14 mouse cellular contexts compared by ENCODE assay signal in the genomic region with DNA sequence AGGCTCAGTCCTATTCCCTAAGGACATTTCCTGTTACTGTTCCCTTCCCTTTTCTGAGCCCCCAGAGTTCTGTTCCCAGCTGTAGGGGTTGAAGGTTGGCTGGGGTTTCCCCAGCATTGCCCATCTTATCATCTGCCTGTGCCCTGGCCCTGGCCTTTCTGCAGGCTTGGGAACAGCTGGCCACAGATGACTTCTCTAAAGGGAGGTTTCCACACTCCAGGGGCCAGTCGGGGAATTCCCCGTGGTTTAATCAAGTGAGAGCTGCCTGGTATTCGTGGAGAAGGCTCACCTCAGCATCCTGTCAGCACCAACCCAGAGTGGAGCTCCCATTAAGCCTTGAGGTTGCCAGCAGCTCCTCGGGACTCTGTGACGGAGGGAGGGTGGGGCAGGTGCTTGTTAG. TPM values are rescaled to one million over a fixed set of nuclear protein-coding genes. Genes with fewer than 3 reads are reported as not detected.
DNase-seq lines count a peak whose midpoint lies in the region; ATAC-seq and TF ChIP-seq lines count a peak whose summit lies in the region.
"Had no signal": no experiment of that assay in that cellular context is flagged by ENCODE, and none has a peak within 500 bp of the region (broad histone marks: within the 10 kb centered on the region; RNA-seq: fewer than 3 reads in every experiment).

No protein-coding gene starts in this region.

- ATAC-seq in embryonic facial prominence, embryonic 15.5 days (ENCODE audit: insufficient number of reproducible peaks, low FRiP score, low TSS enrichment, low read depth): 0 out of 2 replicates have a peak, but pooled peaks have one; percentile 13
- ATAC-seq in midbrain, postnatal 0 days (ENCODE audit: low FRiP score): no peak
- ATAC-seq: CD4-positive, CD25-positive, alpha-beta regulatory T cell, adult 4 months had no signal

- no peak for TF ChIP-seq RAD21 in MEL (IDR thresholded peaks at IDR 0.05; ENCODE audit: low read depth, low read length)

- H3K4me1 ChIP-seq in MEL (ENCODE audit: control insufficient read depth in 1 of 2, insufficient read depth in 2 of 2, low read length in 2 of 2): peaks cover 11 to 33% of the 10 kb centered on the region in 2 experiments
- H3K4me1 ChIP-seq in embryonic facial prominence, embryonic 15.5 days: no peaks in the 10 kb centered on the region
- H3K4me1 ChIP-seq in midbrain, postnatal 0 days (ENCODE audit: insufficient read depth, low read length): no peaks in the 10 kb centered on the region
- H3K4me1 ChIP-seq: hindbrain, embryonic 12.5 days had no signal

- H3K27ac ChIP-seq in MEL (ENCODE audit: control insufficient read depth, low read depth, low read length): peak overlapping the region; percentile 56
- H3K27ac ChIP-seq in embryonic facial prominence, embryonic 15.5 days (replicated peaks): no peak overlapping the region
- H3K27ac ChIP-seq in midbrain, postnatal 0 days (ENCODE audit: low read depth, low read length): no peak overlapping the region
- H3K27ac ChIP-seq: hindbrain, embryonic 12.5 days; left cerebral cortex, adult 2 months had no signal

- 76% methylated on average over 5 of the region's 5 CpGs for WGBS in embryonic facial prominence, embryonic 15.5 days
- 84% methylated on average over 5 of the region's 5 CpGs for WGBS in midbrain, postnatal 0 days

- H3K4me2 ChIP-seq in embryonic facial prominence, embryonic 15.5 days (replicated peaks): no peak overlapping the region
- H3K4me2 ChIP-seq in midbrain, postnatal 0 days (ENCODE audit: low read depth, low read length, poor library complexity, severe bottlenecking): no peak overlapping the region
- H3K4me2 ChIP-seq: hindbrain, embryonic 12.5 days had no signal

- no peaks in the 10 kb centered on the region for H3K79me2 ChIP-seq in MEL (ENCODE audit: control insufficient read depth, insufficient read depth, low read length, poor library complexity)

- peak; percentile 24 for DNase-seq in kidney, postnatal 10 days
- DNase-seq in kidney, adult 9 months: no peak
- no peak for DNase-seq in MEL (ENCODE audit: low read depth, low spot score)
- peak; percentile 20 for DNase-seq in lung, postnatal 36 days
- DNase-seq in midbrain, postnatal 0 days (ENCODE audit: low spot score): no peak
- no peak for DNase-seq in kidney, adult 18-20 months
- DNase-seq in thymus, postnatal 36 days: no peak
- DNase-seq: cerebellum, adult 9-10 months; kidney, adult 11 months had no signal

- TF ChIP-seq POLR2A in MEL (IDR thresholded peaks at IDR 0.05; ENCODE audit: control insufficient read depth in 1 of 2, insufficient read depth in 1 of 2, low read depth in 1 of 2, low read length in 2 of 2, poor library complexity in 1 of 2): no peak

- H3K36me3 ChIP-seq in MEL (ENCODE audit: control insufficient read depth in 1 of 2, insufficient read depth in 2 of 2, low read length in 2 of 2): peaks cover 0 to 29% of the 10 kb centered on the region in 2 experiments; a peak in 2 of 4 replicates
- peaks cover 72% of the 10 kb centered on the region for H3K36me3 ChIP-seq in embryonic facial prominence, embryonic 15.5 days
- peaks cover 47% of the 10 kb centered on the region for H3K36me3 ChIP-seq in midbrain, postnatal 0 days (ENCODE audit: insufficient read depth, low read length)

- H3K27me3 ChIP-seq in MEL (ENCODE audit: control insufficient read depth in 1 of 2, insufficient read depth in 2 of 2, low read length in 2 of 2): no peaks in the 10 kb centered on the region
- H3K27me3 ChIP-seq in embryonic facial prominence, embryonic 15.5 days: no peaks in the 10 kb centered on the region
- H3K27me3 ChIP-seq in midbrain, postnatal 0 days (ENCODE audit: insufficient read depth, low read length): no peaks in the 10 kb centered on the region
- H3K27me3 ChIP-seq: hindbrain, embryonic 12.5 days had no signal

- TF ChIP-seq EP300 in MEL (IDR thresholded peaks at IDR 0.05; ENCODE audit: low read depth in 1 of 2, low read length in 2 of 2): no peak

- H3K4me3 ChIP-seq in MEL (ENCODE audit: control insufficient read depth in 1 of 2, insufficient read depth in 1 of 2, low read depth in 2 of 2, low read length in 2 of 2): no peak overlapping the region
- H3K4me3 ChIP-seq in embryonic facial prominence, embryonic 15.5 days (replicated peaks): no peak overlapping the region
- H3K4me3 ChIP-seq in midbrain, postnatal 0 days (ENCODE audit: low read depth, low read length): no peak overlapping the region
- H3K4me3 ChIP-seq: hindbrain, embryonic 12.5 days; left cerebral cortex, adult 2 months; myocyte had no signal

- 0 out of 2 replicates have a peak overlapping the region, but pooled peaks have one; percentile 25 for H3K9ac ChIP-seq in MEL (ENCODE audit: control insufficient read depth, low read depth, low read length, poor library complexity, severe bottlenecking)
- no peak overlapping the region for H3K9ac ChIP-seq in embryonic facial prominence, embryonic 15.5 days
- H3K9ac ChIP-seq in midbrain, postnatal 0 days (replicated peaks; ENCODE audit: low read length, poor library complexity, severe bottlenecking): no peak overlapping the region
- H3K9ac ChIP-seq: hindbrain, embryonic 12.5 days had no signal

- TF ChIP-seq CTCF in MEL (IDR thresholded peaks at IDR 0.05 in 2 of 3, conservative IDR thresholded peaks at IDR 0.05 in 1 of 3; ENCODE audit: control insufficient read depth in 1 of 3, insufficient read depth in 1 of 3, low read depth in 2 of 3, low read length in 3 of 3, poor library complexity in 1 of 3, severe bottlenecking in 1 of 3): no peak
- no peak for TF ChIP-seq CTCF in midbrain, postnatal 0 days (IDR thresholded peaks at IDR 0.05)

- no peaks in the 10 kb centered on the region for H3K9me3 ChIP-seq in MEL (replicated peaks; ENCODE audit: insufficient read depth, low read length)
- H3K9me3 ChIP-seq in embryonic facial prominence, embryonic 15.5 days (replicated peaks): no peaks in the 10 kb centered on the region
- no peaks in the 10 kb centered on the region for H3K9me3 ChIP-seq in midbrain, postnatal 0 days (ENCODE audit: low read length)
- H3K9me3 ChIP-seq: hindbrain, embryonic 12.5 days had no signal

TF ChIP-seq in MEL, 35 proteins besides CTCF, POLR2A, EP300 and RAD21:
- TF ChIP-seq NELFE (IDR thresholded peaks at IDR 0.05; ENCODE audit: low read depth, low read length) (no peak), ZMIZ1 (IDR thresholded peaks at IDR 0.05; ENCODE audit: low read depth, low read length) (no peak), ZC3H11A (IDR thresholded peaks at IDR 0.05; ENCODE audit: low read depth, low read length) (no peak), NRF1 (IDR thresholded peaks at IDR 0.05; ENCODE audit: insufficient read depth, low read depth, low read length, poor library complexity, severe bottlenecking) (no peak), ETS1 (IDR thresholded peaks at IDR 0.05; ENCODE audit: low read depth, low read length) (no peak), SMC3 (IDR thresholded peaks at IDR 0.05; ENCODE audit: low read depth, low read length) (no peak)

RNA-seq across cellular contexts. Expression of gene Tspyl3, which starts 26.8 kb away (rescaled TPM):
- 4.0 and 4.3 TPM in 2 replicates for total RNA-seq in MEL (2012; rRNA removed)
- polyA plus RNA-seq in MEL (2012; ENCODE audit: insufficient read depth in 1 of 2, insufficient read length in 2 of 2, low read depth in 1 of 2, low replicate concordance in 2 of 2, missing spikeins in 1 of 2): 10 to 100 TPM in 1 of 2 experiments, 1 to 10 TPM in 1; 9.8 to 47.3 TPM
- polyA plus RNA-seq in embryonic facial prominence, embryonic 15.5 days (2015; fragmentation: Nextera tagmentation; extraction: Ambion mirVana): 16.0 and 16.5 TPM in 2 replicates
- 30.1 and 38.8 TPM in 2 replicates for total RNA-seq in midbrain, postnatal 0 days (2014; rRNA removed)
- 54.7 and 59.4 TPM in 2 replicates for polyA plus RNA-seq in midbrain, postnatal 0 days (2015; fragmentation: Nextera tagmentation; extraction: Ambion mirVana)

RNA-seq across cellular contexts. Expression of gene Tm9sf4, which starts 37.4 kb away (rescaled TPM):
- total RNA-seq in MEL (2012; rRNA removed): 16.1 and 16.8 TPM in 2 replicates
- polyA plus RNA-seq in MEL (2012; ENCODE audit: insufficient read depth in 1 of 2, insufficient read length in 2 of 2, low read depth in 1 of 2, low replicate concordance in 2 of 2, missing spikeins in 1 of 2): 100 to 1,000 TPM in 1 of 2 experiments, 10 to 100 TPM in 1; 29.8 to 269 TPM
- 83.9 and 99.6 TPM in 2 replicates for polyA plus RNA-seq in embryonic facial prominence, embryonic 15.5 days (2015; fragmentation: Nextera tagmentation; extraction: Ambion mirVana)
- total RNA-seq in midbrain, postnatal 0 days (2014; rRNA removed): 61.9 and 64.5 TPM in 2 replicates
- polyA plus RNA-seq in midbrain, postnatal 0 days (2015; fragmentation: Nextera tagmentation; extraction: Ambion mirVana): 72.2 and 84.2 TPM in 2 replicates

RNA-seq across cellular contexts. Expression of gene Plagl2, which starts 42.7 kb away (rescaled TPM):
- total RNA-seq in MEL (2012; rRNA removed): 5.9 and 6.0 TPM in 2 replicates
- 10 to 100 TPM in 1 of 2 experiments, not detected in 1; 34.4 TPM for polyA plus RNA-seq in MEL (2012; ENCODE audit: insufficient read depth in 1 of 2, insufficient read length in 2 of 2, low read depth in 1 of 2, low replicate concordance in 2 of 2, missing spikeins in 1 of 2)
- 16.0 and 18.8 TPM in 2 replicates for polyA plus RNA-seq in embryonic facial prominence, embryonic 15.5 days (2015; fragmentation: Nextera tagmentation; extraction: Ambion mirVana)
- 6.5 and 7.0 TPM in 2 replicates for total RNA-seq in midbrain, postnatal 0 days (2014; rRNA removed)
- 2.5 and 2.9 TPM in 2 replicates for polyA plus RNA-seq in midbrain, postnatal 0 days (2015; fragmentation: Nextera tagmentation; extraction: Ambion mirVana)

RNA-seq across cellular contexts. Expression of gene Pofut1, which starts 42.8 kb away (rescaled TPM):
- total RNA-seq in MEL (2012; rRNA removed): 20.2 and 20.5 TPM in 2 replicates
- 10 to 100 TPM in 1 of 2 experiments, not detected in 1; 28.7 TPM for polyA plus RNA-seq in MEL (2012; ENCODE audit: insufficient read depth in 1 of 2, insufficient read length in 2 of 2, low read depth in 1 of 2, low replicate concordance in 2 of 2, missing spikeins in 1 of 2)
- polyA plus RNA-seq in embryonic facial prominence, embryonic 15.5 days (2015; fragmentation: Nextera tagmentation; extraction: Ambion mirVana): 8.0 and 8.1 TPM in 2 replicates
- 18.8 and 24.2 TPM in 2 replicates for total RNA-seq in midbrain, postnatal 0 days (2014; rRNA removed)
- polyA plus RNA-seq in midbrain, postnatal 0 days (2015; fragmentation: Nextera tagmentation; extraction: Ambion mirVana): 3.2 and 4.6 TPM in 2 replicates

Comparison
In these comparisons a context has a peak if more than half of its experiments do, and no peak if none do; other contexts are left out.
1. DNase-seq: peak in kidney, postnatal 10 days (single experiment) and lung, postnatal 36 days (single experiment); none in kidney, adult 9 months (single experiment), MEL (single experiment), midbrain, postnatal 0 days (single experiment), kidney, adult 18-20 months (single experiment) and thymus, postnatal 36 days (0 of 2).